Mouse (Mus musculus): ENCODE measurements around the gene Zyx. TPM values are rescaled to one million over a fixed set of nuclear protein-coding genes. Genes with fewer than 3 reads are reported as not detected.
A peak's percentile ranks its signal among the peaks of the same experiment; 100 is the strongest.

The Zyx gene
- total and polyA plus RNA-seq, 2 experiments from 2014 or later = 89.9 to 96.2 TPM

- ATAC-seq (ENCODE audit: insufficient read depth, low read depth) (peak; percentile 89), DNase-seq (ENCODE audit: low spot score) (peak; percentile 69)
- no peak overlapping the region for H3K4me2 ChIP-seq (ENCODE audit: low read depth, low read length)
- H3K4me1 ChIP-seq (ENCODE audit: control insufficient read depth, insufficient read depth) = no peaks in the 10 kb centered on the region
- TF ChIP-seq EP300 (IDR thresholded peaks at IDR 0.05; ENCODE audit: low read depth) (0 out of 2 replicates have a peak, but pooled peaks have one; percentile 39), CTCF (IDR thresholded peaks at IDR 0.05; ENCODE audit: low read depth) (no peak)
- H3K27ac ChIP-seq (ENCODE audit: low read depth) = peak overlapping the region; percentile 44
- H3K9ac ChIP-seq (replicated peaks; ENCODE audit: low read depth, low read length) = no peak overlapping the region
- no peaks in the 10 kb centered on the region for H3K9me3 ChIP-seq (replicated peaks; ENCODE audit: control insufficient read depth, low read length)
- no peak overlapping the region for H3K4me3 ChIP-seq (ENCODE audit: low read depth, low read length)
- no peaks in the 10 kb centered on the region for H3K36me3 ChIP-seq (replicated peaks; ENCODE audit: control insufficient read depth, insufficient read depth, low read length)
- H3K27me3 ChIP-seq (ENCODE audit: control insufficient read depth, insufficient read depth, low read length) = no peaks in the 10 kb centered on the region
- 42% methylated on average over 9 of the region's 9 CpGs for WGBS
Measured at GRCm38 (mm10) chr6:42395960-42396809, 46.8 kb downstream of the Zyx start.

GRCm38 (mm10) chr6:42397041-42397657 lies 47.7 kb downstream of the Zyx start:
- H3K4me1 ChIP-seq (ENCODE audit: control insufficient read depth, insufficient read depth) = no peaks in the 10 kb centered on the region
- DNase-seq (ENCODE audit: low spot score) = no peak
- no peaks in the 10 kb centered on the region for H3K27me3 ChIP-seq (ENCODE audit: control insufficient read depth, insufficient read depth, low read length)
- no peak overlapping the region for H3K9ac ChIP-seq (replicated peaks; ENCODE audit: low read depth, low read length)
- no peak overlapping the region for H3K4me3 ChIP-seq (ENCODE audit: low read depth, low read length)
- H3K27ac ChIP-seq (ENCODE audit: low read depth) = peak overlapping the region; percentile 25; the same call in 1 of the 2 replicates
- WGBS = 57% methylated on average over 3 of the region's 3 CpGs
- no peaks in the 10 kb centered on the region for H3K36me3 ChIP-seq (replicated peaks; ENCODE audit: control insufficient read depth, insufficient read depth, low read length)
- no peak overlapping the region for H3K4me2 ChIP-seq (ENCODE audit: low read depth, low read length)
- H3K9me3 ChIP-seq (replicated peaks; ENCODE audit: control insufficient read depth, low read length) = no peaks in the 10 kb centered on the region
- TF ChIP-seq CTCF (IDR thresholded peaks at IDR 0.05; ENCODE audit: low read depth) (no peak), EP300 (IDR thresholded peaks at IDR 0.05; ENCODE audit: low read depth) (no peak)
- ATAC-seq (ENCODE audit: insufficient read depth, low read depth) = no peak; the same call in 1 of the 2 replicates

GRCm38 (mm10) chr6:42398285-42398684 lies 48.9 kb downstream of the Zyx start:
- no peak overlapping the region for H3K9ac ChIP-seq (replicated peaks; ENCODE audit: low read depth, low read length)
- no peak overlapping the region for H3K4me3 ChIP-seq (ENCODE audit: low read depth, low read length)
- H3K9me3 ChIP-seq (replicated peaks; ENCODE audit: control insufficient read depth, low read length) = no peaks in the 10 kb centered on the region
- 80% methylated on average over 3 of the region's 3 CpGs for WGBS
- H3K36me3 ChIP-seq (replicated peaks; ENCODE audit: control insufficient read depth, insufficient read depth, low read length) = no peaks in the 10 kb centered on the region
- ATAC-seq (ENCODE audit: insufficient read depth, low read depth) (no peak), DNase-seq (ENCODE audit: low spot score) (no peak)
- no peaks in the 10 kb centered on the region for H3K27me3 ChIP-seq (ENCODE audit: control insufficient read depth, insufficient read depth, low read length)
- H3K4me2 ChIP-seq (ENCODE audit: low read depth, low read length) = no peak overlapping the region
- H3K4me1 ChIP-seq (ENCODE audit: control insufficient read depth, insufficient read depth) = no peaks in the 10 kb centered on the region
- H3K27ac ChIP-seq (ENCODE audit: low read depth) = no peak overlapping the region
- TF ChIP-seq CTCF (IDR thresholded peaks at IDR 0.05; ENCODE audit: low read depth) (no peak), EP300 (IDR thresholded peaks at IDR 0.05; ENCODE audit: low read depth) (no peak)

GRCm38 (mm10) chr6:42398998-42399397 lies 49.6 kb downstream of the Zyx start:
- H3K27ac ChIP-seq (ENCODE audit: low read depth) = no peak overlapping the region
- TF ChIP-seq CTCF (IDR thresholded peaks at IDR 0.05; ENCODE audit: low read depth) (no peak), EP300 (IDR thresholded peaks at IDR 0.05; ENCODE audit: low read depth) (no peak)
- H3K9ac ChIP-seq (replicated peaks; ENCODE audit: low read depth, low read length) = no peak overlapping the region
- no peaks in the 10 kb centered on the region for H3K27me3 ChIP-seq (ENCODE audit: control insufficient read depth, insufficient read depth, low read length)
- H3K9me3 ChIP-seq (replicated peaks; ENCODE audit: control insufficient read depth, low read length) = no peaks in the 10 kb centered on the region
- no peaks in the 10 kb centered on the region for H3K36me3 ChIP-seq (replicated peaks; ENCODE audit: control insufficient read depth, insufficient read depth, low read length)
- H3K4me2 ChIP-seq (ENCODE audit: low read depth, low read length) = no peak overlapping the region
- DNase-seq (ENCODE audit: low spot score) = no peak
- ATAC-seq (ENCODE audit: insufficient read depth, low read depth) = no peak
- 95% methylated on average over 1 of the region's 1 CpGs for WGBS
- H3K4me1 ChIP-seq (ENCODE audit: control insufficient read depth, insufficient read depth) = no peaks in the 10 kb centered on the region
- H3K4me3 ChIP-seq (ENCODE audit: low read depth, low read length) = no peak overlapping the region

- DNase-seq (ENCODE audit: low spot score) (no peak), ATAC-seq (ENCODE audit: insufficient read depth, low read depth) (no peak)
- H3K27me3 ChIP-seq (ENCODE audit: control insufficient read depth, insufficient read depth, low read length) = no peaks in the 10 kb centered on the region
- no peaks in the 10 kb centered on the region for H3K4me1 ChIP-seq (ENCODE audit: control insufficient read depth, insufficient read depth)
- TF ChIP-seq EP300 (IDR thresholded peaks at IDR 0.05; ENCODE audit: low read depth) (no peak), CTCF (IDR thresholded peaks at IDR 0.05; ENCODE audit: low read depth) (no peak)
- no peak within 1 kb of the TSS for H3K27ac ChIP-seq (ENCODE audit: low read depth)
- no peak within 1 kb of the TSS for H3K4me2 ChIP-seq (ENCODE audit: low read depth, low read length)
- H3K9me3 ChIP-seq (replicated peaks; ENCODE audit: control insufficient read depth, low read length) = no peaks in the 10 kb centered on the region
- no peak within 1 kb of the TSS for H3K4me3 ChIP-seq (ENCODE audit: low read depth, low read length)
- 94% methylated on average over 1 of the region's 1 CpGs for WGBS
- H3K9ac ChIP-seq (replicated peaks; ENCODE audit: low read depth, low read length) = no peak within 1 kb of the TSS
- no peaks in the 10 kb centered on the region for H3K36me3 ChIP-seq (replicated peaks; ENCODE audit: control insufficient read depth, insufficient read depth, low read length)
Measured at GRCm38 (mm10) chr6:42399938-42400337, 50.5 kb downstream of the Zyx start, which contains the start of gene Tas2r143. Tas2r143 (plus strand) TSS chr6:42400238.
